32 mouse cellular contexts compared by ENCODE assay signal in genomic region chr16:36650511-36650910, GRCm38 (mm10). TPM values are rescaled to one million over a fixed set of nuclear protein-coding genes. Genes with fewer than 3 reads are reported as not detected.
"Had no signal": no experiment of that assay in that cellular context is flagged by ENCODE, and none has a peak within 500 bp of the region (broad histone marks: within the 10 kb centered on the region; RNA-seq: fewer than 3 reads in every experiment).

No protein-coding gene starts in this region.

- H3K27me3 ChIP-seq: limb, embryonic 12.5 days; limb, embryonic 13.5 days; limb, embryonic 15.5 days; liver, embryonic 12.5 days; liver, embryonic 13.5 days; liver, embryonic 15.5 days; lung, embryonic 15.5 days; megakaryocyte, embryonic 14.5 days; midbrain, embryonic 12.5 days; midbrain, embryonic 13.5 days; midbrain, embryonic 15.5 days; neural tube, embryonic 12.5 days had no signal

- H3K4me3 ChIP-seq: limb, embryonic 10.5 days; limb, embryonic 12.5 days; limb, embryonic 13.5 days; limb, embryonic 15.5 days; liver, embryonic 12.5 days; liver, embryonic 13.5 days; liver, embryonic 15.5 days; lung, embryonic 15.5 days; megakaryocyte, embryonic 14.5 days; midbrain, embryonic 10.5 days; midbrain, embryonic 12.5 days; midbrain, embryonic 13.5 days; midbrain, embryonic 15.5 days; myocyte; neural tube, embryonic 12.5 days had no signal

- DNase-seq: left cerebral cortex, postnatal 4 days; liver; liver, embryonic 13.5 days; liver, postnatal 0 days; lung, adult 18-20 months; lung, adult 2 months; lung, embryonic 14.5 days; lung, postnatal 10 days; lung, postnatal 14 days; lung, postnatal 36 days; lung, postnatal 4 days; midbrain, embryonic 14.5 days had no signal

- H3K9ac ChIP-seq: limb, embryonic 12.5 days; limb, embryonic 13.5 days; limb, embryonic 15.5 days; liver, embryonic 12.5 days; liver, embryonic 13.5 days; liver, embryonic 14.5 days; liver, embryonic 15.5 days; liver, postnatal 0 days; lung, embryonic 14.5 days; lung, embryonic 15.5 days; midbrain, embryonic 12.5 days; midbrain, embryonic 13.5 days; midbrain, embryonic 15.5 days; neural tube, embryonic 12.5 days had no signal

- H3K27ac ChIP-seq: limb, embryonic 10.5 days; limb, embryonic 12.5 days; limb, embryonic 13.5 days; limb, embryonic 15.5 days; liver, embryonic 12.5 days; liver, embryonic 13.5 days; liver, embryonic 14.5 days; liver, embryonic 15.5 days; lung, embryonic 15.5 days; macrophage; midbrain, embryonic 10.5 days; midbrain, embryonic 12.5 days; midbrain, embryonic 13.5 days; midbrain, embryonic 15.5 days; neural tube, embryonic 12.5 days had no signal

- H3K4me1 ChIP-seq: limb, embryonic 10.5 days; limb, embryonic 12.5 days; limb, embryonic 13.5 days; limb, embryonic 15.5 days; liver, embryonic 12.5 days; liver, embryonic 13.5 days; liver, embryonic 15.5 days; lung, embryonic 15.5 days; megakaryocyte, embryonic 14.5 days; midbrain, embryonic 13.5 days; midbrain, embryonic 15.5 days; neural tube, embryonic 12.5 days had no signal

- H3K36me3 ChIP-seq: limb, embryonic 10.5 days; limb, embryonic 12.5 days; limb, embryonic 13.5 days; limb, embryonic 15.5 days; liver, embryonic 12.5 days; liver, embryonic 13.5 days; liver, embryonic 15.5 days; lung, embryonic 15.5 days; midbrain, embryonic 10.5 days; midbrain, embryonic 12.5 days; midbrain, embryonic 13.5 days; midbrain, embryonic 15.5 days; neural tube, embryonic 12.5 days had no signal

- H3K9me3 ChIP-seq: limb, embryonic 10.5 days; limb, embryonic 12.5 days; limb, embryonic 13.5 days; limb, embryonic 15.5 days; liver, embryonic 12.5 days; liver, embryonic 13.5 days; liver, embryonic 15.5 days; lung, embryonic 15.5 days; midbrain, embryonic 10.5 days; midbrain, embryonic 12.5 days; midbrain, embryonic 13.5 days; midbrain, embryonic 15.5 days; neural tube, embryonic 12.5 days had no signal

- H3K4me2 ChIP-seq: limb, embryonic 12.5 days; limb, embryonic 13.5 days; limb, embryonic 15.5 days; liver, embryonic 11.5 days; liver, embryonic 12.5 days; liver, embryonic 13.5 days; liver, embryonic 15.5 days; lung, embryonic 14.5 days; lung, embryonic 15.5 days; midbrain, embryonic 11.5 days; midbrain, embryonic 12.5 days; midbrain, embryonic 13.5 days; midbrain, embryonic 15.5 days; neural tube, embryonic 12.5 days had no signal

RNA-seq across cellular contexts. Expression of gene Cd86, which starts 15.4 kb away (rescaled TPM):
- total RNA-seq: megakaryocyte-erythroid progenitor cell, adult 5-6 weeks had no signal
- polyA plus RNA-seq: myocyte had no signal

RNA-seq across cellular contexts. Expression of gene Ildr1, which starts 43.3 kb away (rescaled TPM):
- polyA plus RNA-seq: liver, embryonic 11.5 days; macrophage; midbrain, embryonic 12.5 days; midbrain, embryonic 13.5 days; myocyte; neural tube, embryonic 11.5 days; neural tube, embryonic 12.5 days had no signal
